8 mouse cellular contexts compared by ENCODE assay signal in genomic region chr6:88873965-88874867, GRCm38 (mm10). TPM values are rescaled to one million over a fixed set of nuclear protein-coding genes. Genes with fewer than 3 reads are reported as not detected.
DNase-seq lines count a peak whose midpoint lies in the region; ATAC-seq and TF ChIP-seq lines count a peak whose summit lies in the region.

No protein-coding gene starts in this region.

- H3K4me1 ChIP-seq in kidney, adult 2 months (ENCODE audit: control insufficient read depth, insufficient read depth, low read length): no peaks in the 10 kb centered on the region
- H3K4me1 ChIP-seq in embryonic facial prominence, embryonic 13.5 days: peaks cover 27% of the 10 kb centered on the region
- peaks cover 20% of the 10 kb centered on the region; the same call in 1 of the 2 replicates for H3K4me1 ChIP-seq in intestine, embryonic 15.5 days (replicated peaks)
- 0 out of 2 replicates have a peak, but pooled peaks cover 7% of the 10 kb centered on the region for H3K4me1 ChIP-seq in stomach, embryonic 16.5 days (ENCODE audit: control insufficient read depth, insufficient read depth, low read length)

- peak; percentile 67 for ATAC-seq in embryonic facial prominence, embryonic 13.5 days (ENCODE audit: insufficient number of reproducible peaks, insufficient read depth, low FRiP score, low TSS enrichment, low read depth)
- peak; percentile 75 for ATAC-seq in intestine, embryonic 15.5 days
- peak; percentile 22; the same call in 1 of the 2 replicates for ATAC-seq in megakaryocyte-erythroid progenitor cell, adult 5-6 weeks (replicated peaks; ENCODE audit: low FRiP score, low TSS enrichment, poor library complexity, severe bottlenecking)
- ATAC-seq in stomach, embryonic 16.5 days (ENCODE audit: insufficient read depth, low FRiP score): peak; percentile 56

- H3K4me2 ChIP-seq in embryonic facial prominence, embryonic 13.5 days: peak overlapping the region; percentile 96
- H3K4me2 ChIP-seq in intestine, embryonic 15.5 days (replicated peaks): peak overlapping the region; percentile 99
- peak overlapping the region; percentile 96 for H3K4me2 ChIP-seq in stomach, embryonic 16.5 days (ENCODE audit: low read depth, low read length)

- WGBS in kidney, adult 2 months: 4% methylated on average over 74 of the region's 74 CpGs
- 1% methylated on average over 70 of the region's 74 CpGs for WGBS in embryonic facial prominence, embryonic 13.5 days
- 1% methylated on average over 72 of the region's 74 CpGs for WGBS in intestine, embryonic 15.5 days
- 2% methylated on average over 66 of the region's 74 CpGs for WGBS in stomach, embryonic 16.5 days

- H3K4me3 ChIP-seq in kidney, adult 2 months (ENCODE audit: insufficient read depth, low read depth, low read length): peak overlapping the region; percentile 53
- H3K4me3 ChIP-seq in embryonic facial prominence, embryonic 13.5 days: peak overlapping the region; percentile 72
- H3K4me3 ChIP-seq in intestine, embryonic 15.5 days (replicated peaks): peak overlapping the region; percentile 70
- peak overlapping the region; percentile 68 for H3K4me3 ChIP-seq in stomach, embryonic 16.5 days (replicated peaks; ENCODE audit: low read length)

- peak overlapping the region; percentile 84 for H3K9ac ChIP-seq in embryonic facial prominence, embryonic 13.5 days
- H3K9ac ChIP-seq in intestine, embryonic 15.5 days: peak overlapping the region; percentile 70
- H3K9ac ChIP-seq in stomach, embryonic 16.5 days (ENCODE audit: low read length): peak overlapping the region; percentile 84

- DNase-seq in kidney, adult 2 months: no peak
- no peak for DNase-seq in kidney, postnatal 14 days
- peak; percentile 81 for DNase-seq in brain, adult 2 months (ENCODE audit: low read depth, low spot score)
- DNase-seq in MN1 (ENCODE audit: low spot score): no peak

- H3K36me3 ChIP-seq in kidney, adult 2 months (ENCODE audit: control insufficient read depth, insufficient read depth, low read length): no peaks in the 10 kb centered on the region
- H3K36me3 ChIP-seq in embryonic facial prominence, embryonic 13.5 days: no peaks in the 10 kb centered on the region; the same call in 1 of the 2 replicates
- H3K36me3 ChIP-seq in intestine, embryonic 15.5 days: no peaks in the 10 kb centered on the region
- no peaks in the 10 kb centered on the region for H3K36me3 ChIP-seq in stomach, embryonic 16.5 days (ENCODE audit: control insufficient read depth, insufficient read depth, low read length)

- TF ChIP-seq POLR2A in kidney, adult 2 months (IDR thresholded peaks at IDR 0.05; ENCODE audit: low read depth, low read length): no peak

- H3K27ac ChIP-seq in kidney, adult 2 months (ENCODE audit: insufficient read depth, low read depth, low read length): no peak overlapping the region
- peak overlapping the region; percentile 34; the same call in 1 of the 2 replicates for H3K27ac ChIP-seq in embryonic facial prominence, embryonic 13.5 days
- 0 out of 2 replicates have a peak overlapping the region, but pooled peaks have one; percentile 6 for H3K27ac ChIP-seq in intestine, embryonic 15.5 days
- H3K27ac ChIP-seq in stomach, embryonic 16.5 days (ENCODE audit: low read length): no peak overlapping the region

- TF ChIP-seq CTCF in kidney, adult 2 months (conservative IDR thresholded peaks at IDR 0.05; ENCODE audit: insufficient read depth, insufficient read length, low read depth, low read length): no peak

- no peaks in the 10 kb centered on the region for H3K9me3 ChIP-seq in embryonic facial prominence, embryonic 13.5 days
- no peaks in the 10 kb centered on the region for H3K9me3 ChIP-seq in intestine, embryonic 15.5 days
- H3K9me3 ChIP-seq in stomach, embryonic 16.5 days (replicated peaks; ENCODE audit: control insufficient read depth, low read length): no peaks in the 10 kb centered on the region

- no peaks in the 10 kb centered on the region for H3K27me3 ChIP-seq in kidney, adult 2 months (replicated peaks; ENCODE audit: control insufficient read depth, insufficient read depth, low read length)
- H3K27me3 ChIP-seq in embryonic facial prominence, embryonic 13.5 days: no peaks in the 10 kb centered on the region; the same call in 1 of the 2 replicates
- peaks cover 11% of the 10 kb centered on the region; the same call in 1 of the 2 replicates for H3K27me3 ChIP-seq in intestine, embryonic 15.5 days (replicated peaks)
- H3K27me3 ChIP-seq in stomach, embryonic 16.5 days (ENCODE audit: control insufficient read depth, insufficient read depth, low read length): 0 out of 2 replicates have a peak, but pooled peaks cover 4% of the 10 kb centered on the region

RNA-seq across cellular contexts. Expression of gene Podxl2, which starts 0.6 kb away (rescaled TPM):
- polyA plus RNA-seq in kidney, adult 2 months (2012; rRNA removed): 12.5 and 15.7 TPM in 2 replicates
- polyA plus RNA-seq in embryonic facial prominence, embryonic 13.5 days (2015; fragmentation: Nextera tagmentation; extraction: Ambion mirVana): 141 and 143 TPM in 2 replicates
- 49.6 and 52.5 TPM in 2 replicates for polyA plus RNA-seq in intestine, embryonic 15.5 days (2015; fragmentation: Nextera tagmentation; extraction: Ambion mirVana)
- 6.6 TPM in 1 of 2 replicates, not detected in the other for total RNA-seq in megakaryocyte-erythroid progenitor cell, adult 5-6 weeks (2014; fragmentation: Nextera tagmentation)
- total RNA-seq in megakaryocyte-erythroid progenitor cell, adult 5-6 weeks (2017): not detected in 2 replicates
- polyA plus RNA-seq in stomach, embryonic 16.5 days (2015; fragmentation: Nextera tagmentation; extraction: Ambion mirVana): 34.4 and 38.4 TPM in 2 replicates

RNA-seq across cellular contexts. Expression of gene Mcm2, which starts 24.4 kb away (rescaled TPM):
- 8.9 and 10.2 TPM in 2 replicates for polyA plus RNA-seq in kidney, adult 2 months (2012; rRNA removed)
- 124 and 131 TPM in 2 replicates for polyA plus RNA-seq in embryonic facial prominence, embryonic 13.5 days (2015; fragmentation: Nextera tagmentation; extraction: Ambion mirVana)
- polyA plus RNA-seq in intestine, embryonic 15.5 days (2015; fragmentation: Nextera tagmentation; extraction: Ambion mirVana): 106 and 107 TPM in 2 replicates
- total RNA-seq in megakaryocyte-erythroid progenitor cell, adult 5-6 weeks (2014; fragmentation: Nextera tagmentation): 175 and 213 TPM in 2 replicates
- 181 and 236 TPM in 2 replicates for total RNA-seq in megakaryocyte-erythroid progenitor cell, adult 5-6 weeks (2017)
- polyA plus RNA-seq in stomach, embryonic 16.5 days (2015; fragmentation: Nextera tagmentation; extraction: Ambion mirVana): 96.4 and 98.4 TPM in 2 replicates

RNA-seq across cellular contexts. Expression of gene Tpra1, which starts 27.8 kb away (rescaled TPM):
- polyA plus RNA-seq in kidney, adult 2 months (2012; rRNA removed): 132 and 156 TPM in 2 replicates
- 93.2 and 93.5 TPM in 2 replicates for polyA plus RNA-seq in embryonic facial prominence, embryonic 13.5 days (2015; fragmentation: Nextera tagmentation; extraction: Ambion mirVana)
- 62.2 and 72.1 TPM in 2 replicates for polyA plus RNA-seq in intestine, embryonic 15.5 days (2015; fragmentation: Nextera tagmentation; extraction: Ambion mirVana)
- total RNA-seq in megakaryocyte-erythroid progenitor cell, adult 5-6 weeks (2014; fragmentation: Nextera tagmentation): 31.4 and 39.7 TPM in 2 replicates
- 25.6 and 27.6 TPM in 2 replicates for total RNA-seq in megakaryocyte-erythroid progenitor cell, adult 5-6 weeks (2017)
- 65.1 and 74.4 TPM in 2 replicates for polyA plus RNA-seq in stomach, embryonic 16.5 days (2015; fragmentation: Nextera tagmentation; extraction: Ambion mirVana)

RNA-seq across cellular contexts. Expression of gene Abtb1, which starts 32.4 kb away (rescaled TPM):
- 52.8 and 67.8 TPM in 2 replicates for polyA plus RNA-seq in kidney, adult 2 months (2012; rRNA removed)
- polyA plus RNA-seq in embryonic facial prominence, embryonic 13.5 days (2015; fragmentation: Nextera tagmentation; extraction: Ambion mirVana): 33.8 and 34.4 TPM in 2 replicates
- 24.2 and 25.0 TPM in 2 replicates for polyA plus RNA-seq in intestine, embryonic 15.5 days (2015; fragmentation: Nextera tagmentation; extraction: Ambion mirVana)
- total RNA-seq in megakaryocyte-erythroid progenitor cell, adult 5-6 weeks (2014; fragmentation: Nextera tagmentation): 16.9 and 47.2 TPM in 2 replicates
- 30.6 and 44.0 TPM in 2 replicates for total RNA-seq in megakaryocyte-erythroid progenitor cell, adult 5-6 weeks (2017)
- polyA plus RNA-seq in stomach, embryonic 16.5 days (2015; fragmentation: Nextera tagmentation; extraction: Ambion mirVana): 31.2 and 36.1 TPM in 2 replicates

Comparison
In these comparisons a context has a peak if more than half of its experiments do, and no peak if none do; other contexts are left out.
1. H3K27ac ChIP-seq: peak in embryonic facial prominence, embryonic 13.5 days (single experiment) and intestine, embryonic 15.5 days (single experiment); none in kidney, adult 2 months (single experiment) and stomach, embryonic 16.5 days (single experiment).
2. ATAC-seq: peak in every context shown above with its lines; median percentile 75 in intestine, embryonic 15.5 days; 67 in embryonic facial prominence, embryonic 13.5 days; 56 in stomach, embryonic 16.5 days; 22 in megakaryocyte-erythroid progenitor cell, adult 5-6 weeks.
3. Peak in every context shown above with its lines, with median percentiles within 50 percentile points of each other: H3K4me3 ChIP-seq, H3K4me2 ChIP-seq and H3K9ac ChIP-seq.